Mouse (Mus musculus) spleen, adult 2 months (tissue): ENCODE measurements around the gene Klhl8. TPM values are rescaled to one million over a fixed set of nuclear protein-coding genes. Genes with fewer than 3 reads are reported as not detected.

Experiments used
- DNase-seq, 2 experiments: peaks; one replicate each; pipeline versions ENCODE4 v3.0.0 to v3.0.0-alpha.2; 2012 to 2021; ENCODE audit warnings: low spot score in 2 of 2, low read depth in 1 of 2
- H3K27ac ChIP-seq: fragments of 200-500 bp; 2 replicates; pipeline ENCODE4 v1.5.1; 2012; ENCODE audit warnings: low read length, inconsistent platforms; ENCODE audit not compliant: insufficient read depth
- H3K27me3 ChIP-seq: fragments of 200-500 bp; 2 replicates; pipeline ENCODE4 v1.6.1; 2012; ENCODE audit warnings: mild to moderate bottlenecking, moderate library complexity, low read length, inconsistent platforms; ENCODE audit not compliant: control insufficient read depth, insufficient read depth
- H3K36me3 ChIP-seq: fragments of 200-500 bp; 2 replicates; pipeline ENCODE4 v1.6.1; 2012; ENCODE audit warnings: mild to moderate bottlenecking, low read length, inconsistent platforms; ENCODE audit not compliant: control insufficient read depth, insufficient read depth
- H3K4me1 ChIP-seq: fragments of 200-500 bp; 2 replicates; pipeline ENCODE4 v1.6.1; 2011; ENCODE audit warnings: inconsistent platforms; ENCODE audit not compliant: control insufficient read depth, insufficient read depth, insufficient read length
- H3K4me3 ChIP-seq: fragments of 200-500 bp; 2 replicates; pipeline ENCODE4 v1.5.1; 2011; ENCODE audit warnings: mild to moderate bottlenecking, inconsistent platforms; ENCODE audit not compliant: insufficient read depth, insufficient read length; ENCODE audit errors: extremely low read depth
- CTCF ChIP-seq: fragments of 200-500 bp; IDR thresholded peaks from 2 replicates; pipeline ENCODE4 v1.5.1; 2011; ENCODE audit warnings: mild to moderate bottlenecking, inconsistent platforms; ENCODE audit not compliant: insufficient read depth, insufficient read length, insufficient replicate concordance; ENCODE audit errors: extremely low read depth
- POLR2A ChIP-seq: fragments of 200-500 bp; IDR thresholded peaks from 2 replicates; pipeline ENCODE4 v1.6.1; 2011; ENCODE audit warnings: low read depth, low read length, inconsistent platforms
- WGBS: fragments of 180-500 bp; shearing (Covaris S2); methylation state at CpG from one replicate; pipeline ENCODE4 v1.1.7; 2018; 5-methylcytosine and 5-hydroxymethylcytosine counted together
- polyA plus RNA-seq: library from polyadenylated mRNA; depleted of rRNA; stranded (reverse); fragments of >200 nt; gene quantifications from 2 replicates; pipeline ENCODE4 v1.2.3, GENCODE M21; 2012

Gene Klhl8
- polyA plus RNA-seq, 1 experiment = 2.0 TPM

GRCm38 (mm10) chr5:103855483-103856211, 55.4 kb downstream of the Klhl8 start:
- no peak for TF ChIP-seq POLR2A
- no peak for TF ChIP-seq CTCF
- WGBS = 90% methylated on average over 14 of the region's 14 CpGs
- DNase-seq = no peak
- no peak overlapping the region for H3K4me3 ChIP-seq
- H3K27ac ChIP-seq = no peak overlapping the region
- peaks cover 14% of the 10 kb centered on the region for H3K36me3 ChIP-seq
- H3K4me1 ChIP-seq = no peaks in the 10 kb centered on the region
- no peaks in the 10 kb centered on the region for H3K27me3 ChIP-seq

- TF ChIP-seq POLR2A (no peak), CTCF (no peak)
- H3K36me3 ChIP-seq = peaks cover 17% of the 10 kb centered on the region
- H3K27me3 ChIP-seq = no peaks in the 10 kb centered on the region
- no peaks in the 10 kb centered on the region for H3K4me1 ChIP-seq
- H3K27ac ChIP-seq = no peak overlapping the region
- no peak overlapping the region for H3K4me3 ChIP-seq
- no peak for DNase-seq
- 93% methylated on average over 5 of the region's 5 CpGs for WGBS
These were observed 56.3 kb downstream of the Klhl8 start for GRCm38 (mm10) chr5:103854807-103855194.

- H3K4me1 ChIP-seq = no peaks in the 10 kb centered on the region
- DNase-seq = no peak
- WGBS = 67% methylated on average over 17 of the region's 17 CpGs
- no peaks in the 10 kb centered on the region for H3K27me3 ChIP-seq
- no peak overlapping the region for H3K4me3 ChIP-seq
- TF ChIP-seq CTCF = no peak
- TF ChIP-seq POLR2A = no peak
- H3K36me3 ChIP-seq = peaks cover 23% of the 10 kb centered on the region
- H3K27ac ChIP-seq = no peak overlapping the region
These were observed 56.8 kb downstream of the Klhl8 start for GRCm38 (mm10) chr5:103854041-103854806.

GRCm38 (mm10) chr5:103852756-103853549, 58.1 kb downstream of the Klhl8 start:
- WGBS = 64% methylated on average over 4 of the region's 4 CpGs
- H3K27ac ChIP-seq = no peak overlapping the region
- H3K27me3 ChIP-seq = no peaks in the 10 kb centered on the region
- H3K4me3 ChIP-seq = no peak overlapping the region
- peaks cover 35% of the 10 kb centered on the region for H3K36me3 ChIP-seq
- H3K4me1 ChIP-seq = no peaks in the 10 kb centered on the region
- TF ChIP-seq CTCF (no peak), POLR2A (no peak)
- no peak for DNase-seq

GRCm38 (mm10) chr5:103848546-103848945, 62.5 kb downstream of the Klhl8 start:
- no peaks in the 10 kb centered on the region for H3K27me3 ChIP-seq
- WGBS = 94% methylated on average over 8 of the region's 8 CpGs
- no peak overlapping the region for H3K4me3 ChIP-seq
- H3K27ac ChIP-seq = no peak overlapping the region
- TF ChIP-seq POLR2A (no peak), CTCF (no peak)
- H3K36me3 ChIP-seq = peaks cover 62% of the 10 kb centered on the region
- no peak for DNase-seq
- H3K4me1 ChIP-seq = no peaks in the 10 kb centered on the region

GRCm38 (mm10) chr5:103846609-103847008, 64.5 kb downstream of the Klhl8 start:
- H3K4me1 ChIP-seq = no peaks in the 10 kb centered on the region
- no peak for TF ChIP-seq CTCF
- TF ChIP-seq POLR2A = no peak
- peaks cover 70% of the 10 kb centered on the region for H3K36me3 ChIP-seq
- DNase-seq = no peak
- H3K27me3 ChIP-seq = no peaks in the 10 kb centered on the region
- 92% methylated on average over 5 of the region's 5 CpGs for WGBS
- H3K27ac ChIP-seq = no peak overlapping the region
- no peak overlapping the region for H3K4me3 ChIP-seq
